Mouse (Mus musculus): ENCODE measurements around the gene Auts2. TPM values are rescaled to one million over a fixed set of nuclear protein-coding genes. Genes with fewer than 3 reads are reported as not detected.

Auts2 gene
- polyA plus RNA-seq, 1 experiment from 2014 or later = 76.2 TPM

DNA sequence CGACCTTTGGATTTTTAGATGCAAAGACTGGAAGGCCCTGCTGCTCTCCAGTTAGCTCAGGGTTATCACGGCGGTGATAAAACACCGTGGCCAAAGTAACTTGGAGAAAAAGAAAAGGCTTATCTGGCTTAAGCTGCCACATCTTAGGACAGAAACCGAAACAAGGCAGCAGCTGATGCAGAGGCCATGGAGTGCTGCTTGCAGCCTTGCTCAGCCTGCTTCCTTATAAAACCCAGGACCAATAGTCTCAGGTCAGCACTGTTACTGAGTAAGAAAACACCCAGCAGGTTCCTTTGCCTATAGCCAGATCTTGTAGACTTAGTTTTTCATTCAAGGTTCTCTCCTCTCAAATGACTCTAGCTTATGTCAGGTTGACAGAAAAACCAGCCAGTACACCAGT is 621.0 kb downstream of the Auts2 start:
- Histone ChIP-seq H3K9me3 (no peaks in the 10 kb centered on the region), H3K4me3 (no peak overlapping the region), H3K27ac (replicated peaks) (no peak overlapping the region), H3K9ac (no peak overlapping the region), H3K4me2 (no peak overlapping the region), H3K4me1 (replicated peaks) (peaks cover 52% of the 10 kb centered on the region), H3K27me3 (no peaks in the 10 kb centered on the region), H3K36me3 (no peaks in the 10 kb centered on the region)
- no peak for ATAC-seq (ENCODE audit: low FRiP score, low read depth)
- 65% methylated on average over 5 of the region's 5 CpGs for WGBS

DNA sequence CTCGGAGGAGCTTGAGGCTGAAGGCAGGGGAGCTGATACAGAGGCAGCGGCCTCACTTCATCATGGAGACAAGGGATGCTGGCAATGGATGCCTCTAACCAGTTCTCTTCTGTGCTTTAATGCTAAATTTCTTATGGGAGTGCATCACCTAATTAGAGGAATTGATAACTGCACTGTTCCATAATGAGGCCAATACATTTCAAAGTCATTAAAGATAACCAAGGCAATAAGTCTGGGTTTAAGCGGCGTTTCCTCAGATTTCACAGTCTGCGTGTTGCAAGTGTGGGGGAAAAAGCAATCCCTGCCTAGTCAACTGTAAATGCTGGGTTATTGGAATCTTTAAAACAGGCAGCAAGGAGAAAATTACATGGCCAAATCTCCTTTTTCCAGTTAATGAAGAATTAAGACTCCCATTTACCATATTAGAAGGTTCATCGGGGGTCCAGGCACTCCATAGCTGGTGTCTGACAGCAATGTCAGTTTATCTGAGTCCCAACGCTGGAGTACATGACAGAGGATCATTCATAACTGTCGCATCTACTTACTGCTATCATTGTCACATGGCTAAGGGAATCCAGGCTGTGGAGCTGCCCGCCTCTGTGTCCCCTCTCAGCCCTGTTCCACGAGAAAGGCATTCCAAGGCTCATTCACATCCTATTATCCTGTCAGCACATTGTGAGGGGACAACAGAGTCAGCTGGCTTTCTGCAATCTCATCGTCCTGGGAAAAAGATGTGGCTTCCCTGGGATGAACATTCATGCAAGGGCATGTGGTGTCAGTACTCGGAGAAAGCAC is 623.0 kb downstream of the Auts2 start:
- peak; percentile 38; the same call in 1 of the 2 replicates for ATAC-seq (ENCODE audit: low FRiP score, low read depth)
- H3K27me3 ChIP-seq = no peaks in the 10 kb centered on the region
- WGBS = 32% methylated on average over 12 of the region's 12 CpGs
- H3K4me1 ChIP-seq (replicated peaks) = peaks cover 57% of the 10 kb centered on the region
- H3K4me3 ChIP-seq = no peak overlapping the region
- no peak overlapping the region for H3K9ac ChIP-seq
- peak overlapping the region; percentile 28 for H3K27ac ChIP-seq (replicated peaks)
- H3K36me3 ChIP-seq = no peaks in the 10 kb centered on the region
- no peak overlapping the region for H3K4me2 ChIP-seq
- no peaks in the 10 kb centered on the region for H3K9me3 ChIP-seq

- no peak overlapping the region for H3K9ac ChIP-seq
- no peaks in the 10 kb centered on the region for H3K27me3 ChIP-seq
- H3K27ac ChIP-seq (replicated peaks) = no peak overlapping the region
- no peak for ATAC-seq (ENCODE audit: low FRiP score, low read depth)
- H3K9me3 ChIP-seq = no peaks in the 10 kb centered on the region
- H3K4me1 ChIP-seq (replicated peaks) = peaks cover 54% of the 10 kb centered on the region
- WGBS = 31% methylated on average over 12 of the region's 12 CpGs
- no peak overlapping the region for H3K4me3 ChIP-seq
- H3K36me3 ChIP-seq = no peaks in the 10 kb centered on the region
- H3K4me2 ChIP-seq = no peak overlapping the region
These were observed 626.2 kb downstream of the Auts2 start for GRCm38 (mm10) chr5:131916791-131917403.

GRCm38 (mm10) chr5:131913562-131913961 is 629.6 kb downstream of the Auts2 start:
- 30% methylated on average over 8 of the region's 8 CpGs for WGBS
- H3K4me1 ChIP-seq (replicated peaks) = peaks cover 26% of the 10 kb centered on the region
- H3K4me3 ChIP-seq = no peak overlapping the region
- no peak overlapping the region for H3K9ac ChIP-seq
- no peak overlapping the region for H3K4me2 ChIP-seq
- no peak for ATAC-seq (ENCODE audit: low FRiP score, low read depth)
- no peaks in the 10 kb centered on the region for H3K9me3 ChIP-seq
- H3K27ac ChIP-seq (replicated peaks) = no peak overlapping the region
- H3K36me3 ChIP-seq = no peaks in the 10 kb centered on the region
- no peaks in the 10 kb centered on the region for H3K27me3 ChIP-seq

GRCm38 (mm10) chr5:131912983-131913382 is 630.2 kb downstream of the Auts2 start:
- Histone ChIP-seq H3K4me2 (no peak overlapping the region), H3K4me1 (replicated peaks) (peaks cover 24% of the 10 kb centered on the region), H3K4me3 (no peak overlapping the region), H3K9me3 (no peaks in the 10 kb centered on the region), H3K27me3 (no peaks in the 10 kb centered on the region), H3K9ac (no peak overlapping the region), H3K27ac (replicated peaks) (no peak overlapping the region), H3K36me3 (no peaks in the 10 kb centered on the region)
- no peak for ATAC-seq (ENCODE audit: low FRiP score, low read depth)
- 55% methylated on average over 1 of the region's 1 CpGs for WGBS

DNA sequence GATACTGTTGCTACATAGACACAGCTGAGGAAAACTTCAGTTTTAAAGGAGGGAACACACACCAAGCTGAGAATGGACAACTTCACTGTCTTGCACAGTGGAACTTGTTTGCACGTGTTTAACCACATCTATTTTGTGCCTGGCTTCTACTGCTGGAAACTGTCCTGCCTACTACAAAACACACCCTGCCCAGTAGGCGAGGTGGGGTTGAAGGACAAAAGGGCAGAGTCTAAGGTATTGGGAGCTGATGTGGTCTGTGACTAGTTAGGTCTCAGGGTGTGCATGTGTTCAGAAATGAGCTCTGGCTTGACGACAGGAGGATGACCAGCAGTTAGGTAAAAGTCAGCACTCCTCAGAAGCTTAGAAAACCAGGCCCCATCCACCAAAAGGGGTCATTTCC is 636.8 kb downstream of the Auts2 start:
- Histone ChIP-seq H3K27ac (replicated peaks) (no peak overlapping the region), H3K4me3 (no peak overlapping the region), H3K9me3 (no peaks in the 10 kb centered on the region), H3K9ac (no peak overlapping the region), H3K36me3 (no peaks in the 10 kb centered on the region), H3K27me3 (no peaks in the 10 kb centered on the region), H3K4me2 (no peak overlapping the region), H3K4me1 (replicated peaks) (no peaks in the 10 kb centered on the region)
- WGBS = 89% methylated on average over 3 of the region's 3 CpGs
- no peak for ATAC-seq (ENCODE audit: low FRiP score, low read depth)

- H3K4me2 ChIP-seq = no peak overlapping the region
- no peak overlapping the region for H3K9ac ChIP-seq
- H3K4me3 ChIP-seq = no peak overlapping the region
- H3K36me3 ChIP-seq = no peaks in the 10 kb centered on the region
- H3K4me1 ChIP-seq (replicated peaks) = peaks cover 7% of the 10 kb centered on the region; the same call in 1 of the 2 replicates
- H3K27ac ChIP-seq (replicated peaks) = no peak overlapping the region
- no peaks in the 10 kb centered on the region for H3K9me3 ChIP-seq
- 53% methylated on average over 10 of the region's 10 CpGs for WGBS
- ATAC-seq (ENCODE audit: low FRiP score, low read depth) = no peak
- H3K27me3 ChIP-seq = no peaks in the 10 kb centered on the region
These were observed 638.7 kb downstream of the Auts2 start for GRCm38 (mm10) chr5:131904478-131904877.

DNA sequence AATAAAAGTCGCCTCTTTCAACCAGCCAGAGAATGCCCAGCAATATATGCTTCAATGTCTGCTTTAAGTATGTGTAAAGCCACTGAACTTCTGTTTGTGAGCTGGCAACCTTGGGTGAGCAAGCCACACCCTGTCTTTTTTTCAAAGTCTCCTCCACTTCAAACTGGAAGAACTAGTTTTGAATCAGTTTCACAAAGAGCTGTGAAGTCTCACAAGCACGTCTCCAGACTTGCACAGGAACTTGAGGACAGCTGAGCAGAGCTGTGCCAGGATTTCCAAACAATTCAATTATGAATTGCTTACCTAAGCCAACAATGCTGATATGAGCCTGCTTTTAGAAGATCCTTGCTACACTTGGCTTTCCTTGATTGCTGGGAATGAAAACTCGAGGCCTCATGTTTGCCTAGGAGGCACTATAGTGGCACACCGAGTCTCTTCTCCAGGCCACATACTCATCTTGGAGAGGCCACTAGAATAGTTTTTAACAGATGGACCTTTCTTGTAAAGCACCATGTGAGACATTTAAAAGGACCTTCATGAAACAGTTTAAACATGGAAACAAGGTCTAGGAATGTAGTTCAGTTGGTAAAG is 645.0 kb downstream of the Auts2 start:
- H3K27ac ChIP-seq (replicated peaks) = no peak overlapping the region
- no peak overlapping the region for H3K9ac ChIP-seq
- peaks cover 7% of the 10 kb centered on the region; the same call in 1 of the 2 replicates for H3K4me1 ChIP-seq (replicated peaks)
- H3K9me3 ChIP-seq = no peaks in the 10 kb centered on the region
- no peaks in the 10 kb centered on the region for H3K27me3 ChIP-seq
- WGBS = 82% methylated on average over 4 of the region's 4 CpGs
- no peaks in the 10 kb centered on the region for H3K36me3 ChIP-seq
- no peak overlapping the region for H3K4me2 ChIP-seq
- ATAC-seq (ENCODE audit: low FRiP score, low read depth) = no peak
- no peak overlapping the region for H3K4me3 ChIP-seq

- ATAC-seq (ENCODE audit: low FRiP score, low read depth) = no peak
- no peak overlapping the region for H3K27ac ChIP-seq (replicated peaks)
- no peaks in the 10 kb centered on the region for H3K4me1 ChIP-seq (replicated peaks)
- H3K27me3 ChIP-seq = no peaks in the 10 kb centered on the region
- no peaks in the 10 kb centered on the region for H3K9me3 ChIP-seq
- no peak overlapping the region for H3K9ac ChIP-seq
- H3K36me3 ChIP-seq = no peaks in the 10 kb centered on the region
- no peak overlapping the region for H3K4me3 ChIP-seq
- 85% methylated on average over 3 of the region's 3 CpGs for WGBS
- no peak overlapping the region for H3K4me2 ChIP-seq
These were observed 656.5 kb downstream of the Auts2 start for GRCm38 (mm10) chr5:131886636-131887035.

- Histone ChIP-seq H3K9ac (no peak overlapping the region), H3K9me3 (no peaks in the 10 kb centered on the region), H3K36me3 (no peaks in the 10 kb centered on the region), H3K27ac (replicated peaks) (no peak overlapping the region), H3K27me3 (no peaks in the 10 kb centered on the region), H3K4me1 (replicated peaks) (peaks cover 2% of the 10 kb centered on the region), H3K4me2 (no peak overlapping the region), H3K4me3 (no peak overlapping the region)
- no peak for ATAC-seq (ENCODE audit: low FRiP score, low read depth)
These were observed 666.6 kb downstream of the Auts2 start for GRCm38 (mm10) chr5:131876569-131876968.

DNA sequence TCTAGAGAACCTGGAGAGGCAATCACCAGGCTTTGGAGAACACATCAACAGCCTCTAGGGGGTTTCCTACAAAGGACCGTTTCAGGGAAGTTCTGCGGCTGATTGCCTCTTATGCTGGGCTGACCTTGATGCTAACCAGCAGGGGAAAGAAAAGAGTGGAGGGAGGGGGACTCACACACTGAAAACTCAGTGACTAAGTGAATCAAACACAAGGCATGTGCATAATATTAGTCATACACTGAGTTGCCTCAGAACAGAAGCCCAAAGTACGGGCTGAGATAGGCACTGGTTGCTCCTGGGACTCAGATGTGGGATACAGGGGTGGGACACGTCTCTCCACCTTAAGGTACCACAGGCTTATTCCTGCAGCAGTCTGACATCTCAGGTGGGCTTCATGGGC is 667.2 kb downstream of the Auts2 start:
- no peaks in the 10 kb centered on the region for H3K27me3 ChIP-seq
- H3K4me3 ChIP-seq = no peak overlapping the region
- H3K27ac ChIP-seq (replicated peaks) = no peak overlapping the region
- H3K9me3 ChIP-seq = no peaks in the 10 kb centered on the region
- H3K9ac ChIP-seq = no peak overlapping the region
- H3K4me2 ChIP-seq = no peak overlapping the region
- peaks cover 8% of the 10 kb centered on the region for H3K4me1 ChIP-seq (replicated peaks)
- no peak for ATAC-seq (ENCODE audit: low FRiP score, low read depth)
- 75% methylated on average over 4 of the region's 4 CpGs for WGBS
- no peaks in the 10 kb centered on the region for H3K36me3 ChIP-seq

GRCm38 (mm10) chr5:131873116-131873515 is 670.0 kb downstream of the Auts2 start:
- 0 out of 2 replicates have a peak, but pooled peaks have one; percentile 27 for ATAC-seq (ENCODE audit: low FRiP score, low read depth)
- 56% methylated on average over 4 of the region's 4 CpGs for WGBS
- Histone ChIP-seq H3K27ac (replicated peaks) (no peak overlapping the region), H3K9me3 (no peaks in the 10 kb centered on the region), H3K27me3 (no peaks in the 10 kb centered on the region), H3K4me2 (no peak overlapping the region), H3K4me3 (no peak overlapping the region), H3K4me1 (replicated peaks) (peaks cover 13% of the 10 kb centered on the region), H3K9ac (no peak overlapping the region), H3K36me3 (no peaks in the 10 kb centered on the region)
